Mouse (Mus musculus) limb, embryonic 11.5 days (tissue): ENCODE measurements around the gene Prokr2. TPM values are rescaled to one million over a fixed set of nuclear protein-coding genes. Genes with fewer than 3 reads are reported as not detected.
A peak's percentile ranks its signal among the peaks of the same experiment; 100 is the strongest.

Source experiments
- ATAC-seq: fragments of 200-750 bp; cut with Nextera tagmentation; 2 replicates; pipeline ENCODE4 v1.8.0; 2017; ENCODE audit warnings: low read depth; ENCODE audit not compliant: insufficient number of reproducible peaks, low FRiP score, low TSS enrichment
- DNase-seq: peaks from one replicate; pipeline ENCODE4 v3.0.0-alpha.2; 2015; ENCODE audit warnings: low spot score
- H3K27ac ChIP-seq: fragments of 300-500 bp; sonication (generic); replicated peaks from 2 replicates; pipeline ENCODE4 v1.5.1; 2014; ENCODE audit warnings: low read depth, mild to moderate bottlenecking, low read length
- H3K27me3 ChIP-seq: fragments of 300-500 bp; sonication (generic); 2 replicates; pipeline ENCODE4 v1.6.1; 2014; ENCODE audit warnings: mild to moderate bottlenecking, low read length, mixed read lengths; ENCODE audit not compliant: control insufficient read depth, insufficient read depth
- H3K36me3 ChIP-seq: fragments of 300-500 bp; sonication (generic); 2 replicates; pipeline ENCODE4 v1.6.1; 2014; ENCODE audit warnings: mild to moderate bottlenecking, low read length, moderate library complexity, mixed read lengths; ENCODE audit not compliant: control insufficient read depth, insufficient read depth
- H3K4me1 ChIP-seq: fragments of 300-500 bp; sonication (generic); 2 replicates; pipeline ENCODE4 v1.6.1; 2014; ENCODE audit warnings: low read length, mixed read lengths; ENCODE audit not compliant: control insufficient read depth, insufficient read depth
- H3K4me2 ChIP-seq: fragments of 300-500 bp; sonication (generic); 2 replicates; pipeline ENCODE4 v1.6.1; 2014; ENCODE audit warnings: low read depth, mild to moderate bottlenecking, moderate library complexity; ENCODE audit not compliant: severe bottlenecking
- H3K4me3 ChIP-seq: fragments of 300-500 bp; sonication (generic); 2 replicates; pipeline ENCODE4 v1.5.1; 2014; ENCODE audit warnings: low read depth, low read length
- H3K9ac ChIP-seq: fragments of 300-500 bp; sonication (generic); 2 replicates; pipeline ENCODE4 v1.6.1; 2014; ENCODE audit warnings: mild to moderate bottlenecking, low read length
- H3K9me3 ChIP-seq: fragments of 300-500 bp; sonication (generic); 2 replicates; pipeline ENCODE4 v1.6.1; 2016; ENCODE audit warnings: low read length; ENCODE audit not compliant: control insufficient read depth
- WGBS: fragments of 180-500 bp; shearing (Covaris S2); extraction: QIAGEN DNeasy Blood & Tissue Kit; methylation state at CpG from one replicate; pipeline ENCODE4 v1.1.7; 2014; 5-methylcytosine and 5-hydroxymethylcytosine counted together
- polyA plus RNA-seq: library from polyadenylated mRNA; unstranded; fragments of >200 nt; fragmentation: Nextera tagmentation; extraction: Ambion mirVana; gene quantifications from 2 replicates; pipeline ENCODE4 v1.2.1, GENCODE M21; 2014

The Prokr2 gene
- polyA plus RNA-seq, 1 experiment from 2014 or later = 2.7 TPM

GRCm38 (mm10) chr2:132395753-132396152 lies 10.5 kb upstream of the Prokr2 start:
- ATAC-seq = no peak

DNA sequence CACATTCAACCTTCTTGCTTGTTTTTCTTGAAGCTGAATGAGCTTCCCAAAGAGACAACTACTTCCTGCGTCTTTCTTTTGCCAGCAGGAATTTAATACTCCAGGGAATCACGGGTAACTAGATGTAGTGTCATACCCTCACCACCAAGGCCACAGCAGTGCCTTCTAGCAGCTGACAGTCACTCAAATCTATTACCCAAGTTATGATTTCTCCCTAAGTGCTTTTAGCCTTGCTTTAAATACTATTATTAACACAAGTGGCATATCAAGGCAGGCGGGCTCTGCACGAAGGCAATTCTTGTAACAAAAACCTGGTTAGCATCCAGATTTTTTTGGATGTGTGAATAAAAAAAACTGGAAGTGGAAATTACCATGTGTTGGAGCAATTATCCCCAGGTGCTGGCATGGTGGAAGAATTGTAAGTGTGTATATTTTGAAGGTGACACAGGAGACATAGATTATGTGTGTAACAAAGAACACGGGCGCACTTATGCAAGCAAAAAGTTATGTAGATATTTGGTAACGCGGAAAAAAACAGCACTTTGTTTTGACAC lies 5.4 kb upstream of the Prokr2 start:
- ATAC-seq = no peak
- H3K27me3 ChIP-seq = no peaks in the 10 kb centered on the region
- H3K9ac ChIP-seq = no peak overlapping the region
- DNase-seq = no peak
- WGBS = 85% methylated on average over 8 of the region's 8 CpGs
- H3K4me2 ChIP-seq = no peak overlapping the region
- H3K4me3 ChIP-seq = no peak overlapping the region
- H3K27ac ChIP-seq = no peak overlapping the region
- no peaks in the 10 kb centered on the region for H3K36me3 ChIP-seq
- H3K9me3 ChIP-seq = no peaks in the 10 kb centered on the region
- H3K4me1 ChIP-seq = 0 out of 2 replicates have a peak, but pooled peaks cover 2% of the 10 kb centered on the region

More at GRCm38 (mm10) chr2:132395753-132396152, 10.5 kb upstream of the Prokr2 start:
- no peaks in the 10 kb centered on the region; the same call in 1 of the 2 replicates for H3K9me3 ChIP-seq
- H3K4me1 ChIP-seq = 0 out of 2 replicates have a peak, but pooled peaks cover 2% of the 10 kb centered on the region
- no peak overlapping the region for H3K4me2 ChIP-seq
- no peak overlapping the region for H3K27ac ChIP-seq
- no peaks in the 10 kb centered on the region for H3K36me3 ChIP-seq
- WGBS = 28% methylated on average over 1 of the region's 1 CpGs
- no peak for DNase-seq
- no peak overlapping the region for H3K9ac ChIP-seq
- H3K27me3 ChIP-seq = no peaks in the 10 kb centered on the region
- H3K4me3 ChIP-seq = no peak overlapping the region

DNA sequence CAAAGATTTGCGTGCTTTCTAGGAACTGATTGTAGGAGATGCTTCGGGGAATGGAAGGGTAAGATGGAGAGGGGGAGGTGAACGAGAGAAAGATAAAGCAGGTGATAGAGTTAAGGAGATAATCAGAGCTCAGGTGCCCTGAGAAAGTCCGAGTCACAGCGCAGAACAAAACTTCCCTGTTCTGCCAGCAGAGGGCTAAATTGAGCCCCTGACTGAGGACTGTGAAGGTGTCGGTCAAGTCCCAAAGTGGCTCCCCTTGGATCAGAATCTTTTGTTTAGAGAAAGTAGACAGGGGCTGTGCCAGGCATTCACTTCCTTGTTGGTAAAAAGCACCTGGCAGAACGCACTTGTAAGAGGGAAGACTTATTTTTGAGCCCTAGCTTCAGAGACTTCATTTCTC lies 4.3 kb upstream of the Prokr2 start:
- 22% methylated on average over 7 of the region's 7 CpGs for WGBS
- Histone ChIP-seq H3K4me1 (no peaks in the 10 kb centered on the region), H3K4me3 (no peak overlapping the region), H3K4me2 (no peak overlapping the region), H3K27me3 (no peaks in the 10 kb centered on the region), H3K9me3 (no peaks in the 10 kb centered on the region), H3K9ac (no peak overlapping the region), H3K27ac (no peak overlapping the region), H3K36me3 (no peaks in the 10 kb centered on the region)
- peak; percentile 55 for DNase-seq
- no peak for ATAC-seq

DNA sequence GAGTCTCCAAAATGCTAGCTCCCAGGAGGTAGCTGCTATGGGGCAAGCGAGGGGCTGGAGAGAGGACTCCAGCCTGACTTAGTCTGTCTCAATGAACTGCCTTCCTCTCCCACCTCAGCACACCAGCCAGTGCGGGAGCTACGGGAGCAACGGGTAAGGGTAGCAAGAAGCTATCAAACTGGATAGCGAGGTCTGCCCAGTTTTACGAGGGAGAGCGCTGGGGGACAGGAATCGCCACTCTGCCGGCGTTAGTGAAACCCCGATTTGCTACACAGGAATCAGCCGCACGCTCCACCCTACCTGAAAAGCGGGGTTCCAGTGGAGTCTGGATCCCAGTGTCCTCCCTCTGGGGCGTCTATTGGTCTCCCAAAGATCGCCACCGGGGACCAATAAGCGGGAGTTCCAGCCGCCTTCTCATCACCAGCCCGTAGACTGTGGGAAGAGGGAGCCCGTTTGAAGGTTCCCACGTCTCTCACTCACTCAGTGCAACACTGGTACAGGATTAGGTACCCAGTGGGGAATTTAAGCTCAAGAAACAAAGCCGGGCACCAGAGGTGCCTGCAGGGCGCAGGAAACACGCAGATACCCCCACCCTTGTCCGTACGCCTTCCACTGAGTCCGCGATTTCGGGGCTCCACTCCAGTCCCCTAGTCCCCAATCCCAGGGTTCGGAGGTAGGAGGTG lies 595 bp downstream of the Prokr2 start:
- H3K9me3 ChIP-seq = no peaks in the 10 kb centered on the region
- peak overlapping the region; percentile 34 for H3K4me3 ChIP-seq
- 0 out of 2 replicates have a peak, but pooled peaks cover 6% of the 10 kb centered on the region for H3K27me3 ChIP-seq
- H3K27ac ChIP-seq = no peak overlapping the region
- peak overlapping the region; percentile 38 for H3K9ac ChIP-seq
- no peaks in the 10 kb centered on the region for H3K36me3 ChIP-seq
- peak overlapping the region; percentile 85 for H3K4me2 ChIP-seq
- DNase-seq (peak; percentile 56), ATAC-seq (peak; percentile 52)
- WGBS = under 1% methylated on average over 31 of the region's 31 CpGs
- no peaks in the 10 kb centered on the region for H3K4me1 ChIP-seq

DNA sequence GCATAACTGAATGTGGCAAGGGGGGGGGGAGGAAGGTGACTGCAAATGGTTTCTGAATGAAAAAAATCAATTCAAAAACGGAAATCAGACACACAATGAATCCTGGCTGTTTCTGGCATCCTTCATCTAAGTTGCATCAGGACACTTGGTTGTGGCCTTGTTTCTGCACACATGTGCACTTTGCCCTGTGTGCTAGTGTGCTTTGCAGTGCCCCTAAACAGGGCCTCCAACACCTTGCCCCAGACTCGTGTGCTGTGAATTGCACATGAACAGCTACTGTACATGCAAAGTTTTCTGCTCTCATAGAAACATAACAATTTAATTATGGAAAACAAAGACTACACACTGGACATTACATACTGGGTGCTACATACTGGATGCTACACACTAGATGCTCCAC lies 2.9 kb downstream of the Prokr2 start:
- H3K4me3 ChIP-seq = no peak overlapping the region
- no peak for ATAC-seq
- WGBS = 63% methylated on average over 2 of the region's 2 CpGs

DNA sequence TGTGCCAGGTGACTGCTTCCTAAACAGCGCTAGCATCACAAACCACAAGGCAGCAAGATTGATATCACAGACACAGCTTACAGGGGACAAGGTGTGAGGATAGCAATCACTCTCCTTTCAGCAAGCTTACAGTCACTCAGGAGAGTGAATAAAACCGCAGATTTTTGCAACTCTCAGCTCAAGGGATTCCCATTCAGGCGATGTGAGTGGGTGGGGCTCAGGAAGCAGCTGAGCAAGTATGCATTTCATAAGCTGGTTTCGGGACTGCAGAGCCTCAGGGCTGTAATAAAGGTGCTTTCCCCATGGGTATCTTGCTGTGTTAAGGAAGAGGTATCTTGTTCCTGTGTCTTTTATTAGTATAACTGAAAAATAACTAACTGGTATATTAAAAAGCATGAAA lies 5.6 kb downstream of the Prokr2 start:
- Histone ChIP-seq H3K27ac (no peak overlapping the region), H3K9me3 (no peaks in the 10 kb centered on the region), H3K4me3 (no peak overlapping the region), H3K4me2 (no peak overlapping the region), H3K4me1 (no peaks in the 10 kb centered on the region), H3K27me3 (0 out of 2 replicates have a peak, but pooled peaks cover 6% of the 10 kb centered on the region), H3K9ac (no peak overlapping the region), H3K36me3 (no peaks in the 10 kb centered on the region)
- ATAC-seq (no peak), DNase-seq (no peak)
- 54% methylated on average over 4 of the region's 4 CpGs for WGBS

More for the DNA sequence above, 2.9 kb downstream of the Prokr2 start:
- H3K9ac ChIP-seq = no peak overlapping the region
- H3K9me3 ChIP-seq = no peaks in the 10 kb centered on the region
- H3K36me3 ChIP-seq = no peaks in the 10 kb centered on the region
- no peak overlapping the region for H3K4me2 ChIP-seq
- 0 out of 2 replicates have a peak, but pooled peaks cover 6% of the 10 kb centered on the region for H3K27me3 ChIP-seq
- H3K4me1 ChIP-seq = no peaks in the 10 kb centered on the region
- H3K27ac ChIP-seq = no peak overlapping the region
- DNase-seq = no peak

DNA sequence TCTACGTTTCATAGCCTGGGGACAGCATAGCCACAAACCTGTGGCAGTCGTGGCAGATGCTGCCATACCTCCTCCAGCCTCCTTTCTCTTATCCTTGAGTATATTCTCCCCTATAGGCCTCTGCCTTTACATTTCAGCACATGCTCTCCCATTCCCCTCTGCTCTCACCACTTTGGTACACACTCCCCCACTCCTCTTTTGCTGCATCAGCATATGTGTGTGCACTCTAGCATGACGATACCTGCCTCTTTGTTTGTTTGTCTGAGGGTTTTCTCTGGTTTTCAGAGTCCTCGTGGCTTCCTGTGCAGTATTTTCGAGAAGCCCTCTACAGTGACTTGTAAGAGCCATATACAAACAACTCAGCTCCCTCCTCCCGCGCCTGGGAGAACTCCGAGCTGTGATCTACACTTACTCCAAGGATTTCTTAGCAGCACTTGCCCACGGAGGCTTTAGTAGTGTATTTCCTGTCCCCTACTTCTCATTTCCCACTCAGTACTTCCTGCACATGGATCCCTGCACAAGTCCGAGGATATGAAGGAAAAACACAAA lies 6.6 kb downstream of the Prokr2 start:
- no peak overlapping the region for H3K9ac ChIP-seq
- H3K4me1 ChIP-seq = no peaks in the 10 kb centered on the region
- WGBS = 76% methylated on average over 10 of the region's 10 CpGs
- no peak for ATAC-seq
- H3K4me2 ChIP-seq = no peak overlapping the region
- H3K36me3 ChIP-seq = no peaks in the 10 kb centered on the region
- H3K27ac ChIP-seq = no peak overlapping the region
- DNase-seq = no peak
- 0 out of 2 replicates have a peak, but pooled peaks cover 2% of the 10 kb centered on the region for H3K27me3 ChIP-seq
- no peaks in the 10 kb centered on the region for H3K9me3 ChIP-seq
- no peak overlapping the region for H3K4me3 ChIP-seq

- 92% methylated on average over 2 of the region's 2 CpGs for WGBS
These were observed 7.8 kb downstream of the Prokr2 start for GRCm38 (mm10) chr2:132377436-132377835.

More at GRCm38 (mm10) chr2:132377436-132377835, 7.8 kb downstream of the Prokr2 start:
- DNase-seq = no peak
- no peak overlapping the region for H3K4me3 ChIP-seq
- no peak overlapping the region for H3K4me2 ChIP-seq
- no peaks in the 10 kb centered on the region for H3K9me3 ChIP-seq
- H3K9ac ChIP-seq = no peak overlapping the region
- H3K36me3 ChIP-seq = no peaks in the 10 kb centered on the region
- H3K4me1 ChIP-seq = no peaks in the 10 kb centered on the region
- H3K27me3 ChIP-seq = no peaks in the 10 kb centered on the region
- ATAC-seq = no peak
- H3K27ac ChIP-seq = no peak overlapping the region
